Mouse (Mus musculus): Measurements from ENCODE around the gene Polr2g. TPM values are rescaled to one million over a fixed set of nuclear protein-coding genes. Genes with fewer than 3 reads are reported as not detected.

Gene Polr2g
- polyA plus RNA-seq, 1 experiment from 2014 or later = 168 TPM

GRCm38 (mm10) chr19:8790171-8790570 is 8.2 kb downstream of the Polr2g start:
- Histone ChIP-seq H3K4me3 (ENCODE audit: low read length) (no peak overlapping the region), H3K4me1 (ENCODE audit: insufficient read depth, low read length) (peaks cover 5% of the 10 kb centered on the region), H3K9me3 (ENCODE audit: low read length) (0 out of 2 replicates have a peak, but pooled peaks cover 5% of the 10 kb centered on the region), H3K27ac (ENCODE audit: low read length) (no peak overlapping the region), H3K4me2 (replicated peaks; ENCODE audit: low read depth, low read length) (no peak overlapping the region), H3K9ac (replicated peaks; ENCODE audit: low read length) (no peak overlapping the region), H3K27me3 (ENCODE audit: insufficient read depth, low read length) (no peaks in the 10 kb centered on the region), H3K36me3 (ENCODE audit: insufficient read depth, low read length) (peaks cover 33% of the 10 kb centered on the region)
- 74% methylated on average over 7 of the region's 7 CpGs for WGBS
- no peak for ATAC-seq (ENCODE audit: low FRiP score, low TSS enrichment)

- no peak for ATAC-seq (ENCODE audit: low FRiP score, low TSS enrichment)
- 45% methylated on average over 1 of the region's 1 CpGs for WGBS
These were observed 9.2 kb downstream of the Polr2g start for GRCm38 (mm10) chr19:8789171-8789570.

GRCm38 (mm10) chr19:8788521-8788920 is 9.9 kb downstream of the Polr2g start:
- Histone ChIP-seq H3K4me3 (ENCODE audit: low read length) (no peak overlapping the region), H3K27ac (ENCODE audit: low read length) (no peak overlapping the region), H3K9me3 (ENCODE audit: low read length) (0 out of 2 replicates have a peak, but pooled peaks cover 5% of the 10 kb centered on the region), H3K36me3 (ENCODE audit: insufficient read depth, low read length) (peaks cover 21% of the 10 kb centered on the region), H3K27me3 (ENCODE audit: insufficient read depth, low read length) (no peaks in the 10 kb centered on the region), H3K4me1 (ENCODE audit: insufficient read depth, low read length) (peaks cover 7% of the 10 kb centered on the region), H3K4me2 (replicated peaks; ENCODE audit: low read depth, low read length) (no peak overlapping the region), H3K9ac (replicated peaks; ENCODE audit: low read length) (no peak overlapping the region)
- ATAC-seq (ENCODE audit: low FRiP score, low TSS enrichment) = no peak
- WGBS = 27% methylated on average over 3 of the region's 3 CpGs

More at GRCm38 (mm10) chr19:8789171-8789570, 9.2 kb downstream of the Polr2g start:
- Histone ChIP-seq H3K4me3 (ENCODE audit: low read length) (no peak overlapping the region), H3K4me1 (ENCODE audit: insufficient read depth, low read length) (peaks cover 7% of the 10 kb centered on the region), H3K9me3 (ENCODE audit: low read length) (0 out of 2 replicates have a peak, but pooled peaks cover 5% of the 10 kb centered on the region), H3K36me3 (ENCODE audit: insufficient read depth, low read length) (peaks cover 23% of the 10 kb centered on the region), H3K27ac (ENCODE audit: low read length) (no peak overlapping the region), H3K9ac (replicated peaks; ENCODE audit: low read length) (no peak overlapping the region), H3K4me2 (replicated peaks; ENCODE audit: low read depth, low read length) (no peak overlapping the region), H3K27me3 (ENCODE audit: insufficient read depth, low read length) (no peaks in the 10 kb centered on the region)

- H3K27ac ChIP-seq (ENCODE audit: low read length) = peak within 1 kb of the TSS; percentile 86
- no peaks in the 10 kb centered on the region for H3K27me3 ChIP-seq (ENCODE audit: insufficient read depth, low read length)
- H3K4me2 ChIP-seq (replicated peaks; ENCODE audit: low read depth, low read length) = peak within 1 kb of the TSS; percentile 57
- peak within 1 kb of the TSS; percentile 73 for H3K4me3 ChIP-seq (ENCODE audit: low read length)
- peak; percentile 99 for ATAC-seq (ENCODE audit: low FRiP score, low TSS enrichment)
- peak within 1 kb of the TSS; percentile 68 for H3K9ac ChIP-seq (replicated peaks; ENCODE audit: low read length)
- H3K9me3 ChIP-seq (ENCODE audit: low read length) = no peaks in the 10 kb centered on the region
- peaks cover 7% of the 10 kb centered on the region for H3K4me1 ChIP-seq (ENCODE audit: insufficient read depth, low read length)
- peaks cover 28% of the 10 kb centered on the region for H3K36me3 ChIP-seq (ENCODE audit: insufficient read depth, low read length)
- WGBS = under 1% methylated on average over 32 of the region's 32 CpGs
These were observed 12.2 kb downstream of the Polr2g start, which contains the start of gene Taf6l for GRCm38 (mm10) chr19:8786008-8786781. Gene Taf6l, minus strand, starts transcription at chr19:8786417.

GRCm38 (mm10) chr19:8774951-8775421 is 23.4 kb downstream of the Polr2g start:
- 2% methylated on average over 20 of the region's 20 CpGs for WGBS
- Histone ChIP-seq H3K9ac (replicated peaks; ENCODE audit: low read length) (peak overlapping the region; percentile 98), H3K36me3 (ENCODE audit: insufficient read depth, low read length) (peaks cover 23% of the 10 kb centered on the region), H3K9me3 (ENCODE audit: low read length) (no peaks in the 10 kb centered on the region), H3K27me3 (ENCODE audit: insufficient read depth, low read length) (no peaks in the 10 kb centered on the region), H3K27ac (ENCODE audit: low read length) (peak overlapping the region; percentile 97), H3K4me2 (replicated peaks; ENCODE audit: low read depth, low read length) (peak overlapping the region; percentile 96), H3K4me1 (ENCODE audit: insufficient read depth, low read length) (peaks cover 31% of the 10 kb centered on the region), H3K4me3 (ENCODE audit: low read length) (peak overlapping the region; percentile 86)
- no peak; the same call in 1 of the 2 replicates for ATAC-seq (ENCODE audit: low FRiP score, low TSS enrichment)

- Histone ChIP-seq H3K36me3 (ENCODE audit: insufficient read depth, low read length) (peaks cover 22% of the 10 kb centered on the region), H3K4me3 (ENCODE audit: low read length) (peak within 1 kb of the TSS; percentile 86), H3K9ac (replicated peaks; ENCODE audit: low read length) (peak within 1 kb of the TSS; percentile 98), H3K9me3 (ENCODE audit: low read length) (no peaks in the 10 kb centered on the region), H3K4me1 (ENCODE audit: insufficient read depth, low read length) (peaks cover 31% of the 10 kb centered on the region), H3K27me3 (ENCODE audit: insufficient read depth, low read length) (no peaks in the 10 kb centered on the region), H3K27ac (ENCODE audit: low read length) (peak within 1 kb of the TSS; percentile 97), H3K4me2 (replicated peaks; ENCODE audit: low read depth, low read length) (peak within 1 kb of the TSS; percentile 96)
- under 1% methylated on average over 68 of the region's 68 CpGs for WGBS
- peak; percentile 91 for ATAC-seq (ENCODE audit: low FRiP score, low TSS enrichment)
These were observed 24.1 kb downstream of the Polr2g start, which contains the start of gene Tmem179b for GRCm38 (mm10) chr19:8774086-8774835. Gene Tmem179b, minus strand, starts transcription at chr19:8774467.

- WGBS = 51% methylated on average over 6 of the region's 6 CpGs
- H3K4me2 ChIP-seq (replicated peaks; ENCODE audit: low read depth, low read length) = peak overlapping the region; percentile 96
- H3K9ac ChIP-seq (replicated peaks; ENCODE audit: low read length) = peak overlapping the region; percentile 98
- no peak for ATAC-seq (ENCODE audit: low FRiP score, low TSS enrichment)
- no peaks in the 10 kb centered on the region for H3K9me3 ChIP-seq (ENCODE audit: low read length)
- H3K4me1 ChIP-seq (ENCODE audit: insufficient read depth, low read length) = peaks cover 31% of the 10 kb centered on the region
- H3K4me3 ChIP-seq (ENCODE audit: low read length) = peak overlapping the region; percentile 86
- H3K36me3 ChIP-seq (ENCODE audit: insufficient read depth, low read length) = peaks cover 22% of the 10 kb centered on the region
- peak overlapping the region; percentile 35; the same call in 1 of the 2 replicates for H3K27ac ChIP-seq (ENCODE audit: low read length)
- H3K27me3 ChIP-seq (ENCODE audit: insufficient read depth, low read length) = no peaks in the 10 kb centered on the region
These were observed 25.0 kb downstream of the Polr2g start for GRCm38 (mm10) chr19:8773409-8773808.

GRCm38 (mm10) chr19:8772996-8773395 is 25.4 kb downstream of the Polr2g start:
- H3K9ac ChIP-seq (replicated peaks; ENCODE audit: low read length) = peak overlapping the region; percentile 98

GRCm38 (mm10) chr19:8770567-8771270 is 27.7 kb downstream of the Polr2g start, which contains the start of gene Tmem223:
Gene Tmem223, plus strand, starts transcription at chr19:8770996.
- peak within 1 kb of the TSS; percentile 91 for H3K4me3 ChIP-seq (ENCODE audit: low read length)
- H3K27me3 ChIP-seq (ENCODE audit: insufficient read depth, low read length) = no peaks in the 10 kb centered on the region
- peak within 1 kb of the TSS; percentile 94 for H3K27ac ChIP-seq (ENCODE audit: low read length)
- peaks cover under 1% of the 10 kb centered on the region; the same call in 1 of the 2 replicates for H3K9me3 ChIP-seq (ENCODE audit: low read length)
- H3K36me3 ChIP-seq (ENCODE audit: insufficient read depth, low read length) = peaks cover 48% of the 10 kb centered on the region
- H3K9ac ChIP-seq (replicated peaks; ENCODE audit: low read length) = peak within 1 kb of the TSS; percentile 90
- ATAC-seq (ENCODE audit: low FRiP score, low TSS enrichment) = peak; percentile 32; the same call in 1 of the 2 replicates
- peak within 1 kb of the TSS; percentile 69 for H3K4me2 ChIP-seq (replicated peaks; ENCODE audit: low read depth, low read length)
- 20% methylated on average over 29 of the region's 29 CpGs for WGBS
- H3K4me1 ChIP-seq (ENCODE audit: insufficient read depth, low read length) = peaks cover 26% of the 10 kb centered on the region

More at GRCm38 (mm10) chr19:8772996-8773395, 25.4 kb downstream of the Polr2g start:
- Histone ChIP-seq H3K4me1 (ENCODE audit: insufficient read depth, low read length) (peaks cover 31% of the 10 kb centered on the region), H3K4me2 (replicated peaks; ENCODE audit: low read depth, low read length) (peak overlapping the region; percentile 96), H3K4me3 (ENCODE audit: low read length) (peak overlapping the region; percentile 86), H3K9me3 (ENCODE audit: low read length) (no peaks in the 10 kb centered on the region), H3K27me3 (ENCODE audit: insufficient read depth, low read length) (no peaks in the 10 kb centered on the region), H3K36me3 (ENCODE audit: insufficient read depth, low read length) (peaks cover 25% of the 10 kb centered on the region), H3K27ac (ENCODE audit: low read length) (peak overlapping the region; percentile 35; the same call in 1 of the 2 replicates)
- WGBS = 79% methylated on average over 5 of the region's 5 CpGs
- no peak for ATAC-seq (ENCODE audit: low FRiP score, low TSS enrichment)
